Mouse (Mus musculus) embryo, embryonic 10.5 days (tissue): ENCODE data around the gene Pon1.

Experiments used
- DNase-seq: peaks from one replicate; pipeline ENCODE4 v3.0.0-alpha.2; 2015; ENCODE audit warnings: low spot score

Pon1 gene

GRCm38 (mm10) chr6:5134986-5135385, 58.8 kb downstream of the Pon1 start:
- DNase-seq = no peak

GRCm38 (mm10) chr6:5129364-5130093, 64.2 kb downstream of the Pon1 start:
- no peak for DNase-seq

- DNase-seq = no peak
Measured at GRCm38 (mm10) chr6:5120229-5120628, 73.5 kb downstream of the Pon1 start.

- no peak for DNase-seq
Measured at GRCm38 (mm10) chr6:5119181-5119910, 74.4 kb downstream of the Pon1 start.
